Mouse (Mus musculus) erythroblast, adult 5-6 weeks (primary cell): ENCODE measurements around the gene Gm20695. TPM values are rescaled to one million over a fixed set of nuclear protein-coding genes. Genes with fewer than 3 reads are reported as not detected.
A peak's percentile ranks its signal among the peaks of the same experiment; 100 is the strongest.

Source experiments
- ATAC-seq: replicated peaks from 2 replicates; pipeline ENCODE4 v1.8.0; 2016; ENCODE audit warnings: moderate number of reproducible peaks, mild to moderate bottlenecking, moderate TSS enrichment, inconsistent platforms; ENCODE audit not compliant: poor library complexity, low FRiP score, severe bottlenecking
- total RNA-seq, 2 experiments: library from RNA; stranded (forward) in 1 of 2; stranded (reverse) in 1 of 2; fragments of 150-400 nt in 1 of 2; fragments of 200-764, 138-1000 nt in 1 of 2; gene quantifications; 2 replicates each; pipeline versions ENCODE4 v1.2.3 to v1.2.4; 2015 to 2017; ENCODE audit warnings: low replicate concordance in 2 of 2

Gene Gm20695
- total RNA-seq, 2 experiments from 2014 or later = 0.68 TPM; not detected in 1

DNA sequence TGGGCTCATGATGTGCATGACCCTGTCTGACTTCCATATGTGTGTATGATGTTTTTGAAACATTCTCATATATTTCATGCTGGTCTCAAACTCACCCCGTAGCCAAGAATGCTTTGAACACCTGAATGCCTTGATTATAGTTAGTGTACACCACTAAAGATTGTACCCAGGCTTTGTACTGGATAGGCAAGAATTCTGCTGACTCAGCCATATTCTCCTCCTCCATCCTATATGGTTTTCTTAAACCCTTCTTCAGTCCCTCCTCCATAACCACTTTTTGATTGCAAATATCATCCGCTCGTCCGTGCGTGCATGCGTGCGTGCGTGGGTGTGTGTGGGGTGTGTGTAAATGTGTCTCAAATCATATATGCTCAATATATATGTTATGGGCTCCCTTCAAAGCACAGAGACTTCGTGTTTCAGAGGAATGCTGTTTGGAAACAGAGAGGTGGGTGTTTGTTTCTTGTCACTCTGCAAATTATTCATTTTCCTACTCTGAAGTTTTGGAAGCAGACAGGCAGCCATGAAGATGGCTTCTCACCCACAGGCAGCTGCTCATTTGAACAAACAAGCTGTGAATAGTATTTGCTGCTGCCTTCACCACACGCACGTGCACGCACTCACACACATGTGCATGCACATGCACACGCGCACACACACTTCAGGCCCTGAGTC, 7.3 kb downstream of the Gm20695 start:
- no peak for ATAC-seq

DNA sequence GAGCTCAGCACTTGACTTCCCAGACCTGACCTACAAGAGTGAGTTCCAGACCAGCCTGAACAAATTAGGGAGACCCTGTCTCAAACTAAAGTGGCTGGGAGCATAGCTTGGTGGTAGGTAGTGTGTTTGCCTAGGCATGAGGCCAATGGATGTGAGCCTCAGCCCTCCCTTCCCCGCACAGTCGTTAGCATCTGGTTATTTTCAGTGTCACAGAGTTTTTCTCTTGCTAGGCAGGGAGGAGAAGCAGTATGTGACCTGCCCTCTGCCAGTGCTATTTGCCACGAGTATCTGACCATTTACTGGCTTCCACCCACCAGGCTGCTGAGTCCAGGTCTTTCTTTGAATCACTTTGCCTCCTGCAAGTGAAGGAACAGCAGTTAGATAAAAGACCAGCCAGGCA, 9.3 kb downstream of the Gm20695 start:
- ATAC-seq = no peak

DNA sequence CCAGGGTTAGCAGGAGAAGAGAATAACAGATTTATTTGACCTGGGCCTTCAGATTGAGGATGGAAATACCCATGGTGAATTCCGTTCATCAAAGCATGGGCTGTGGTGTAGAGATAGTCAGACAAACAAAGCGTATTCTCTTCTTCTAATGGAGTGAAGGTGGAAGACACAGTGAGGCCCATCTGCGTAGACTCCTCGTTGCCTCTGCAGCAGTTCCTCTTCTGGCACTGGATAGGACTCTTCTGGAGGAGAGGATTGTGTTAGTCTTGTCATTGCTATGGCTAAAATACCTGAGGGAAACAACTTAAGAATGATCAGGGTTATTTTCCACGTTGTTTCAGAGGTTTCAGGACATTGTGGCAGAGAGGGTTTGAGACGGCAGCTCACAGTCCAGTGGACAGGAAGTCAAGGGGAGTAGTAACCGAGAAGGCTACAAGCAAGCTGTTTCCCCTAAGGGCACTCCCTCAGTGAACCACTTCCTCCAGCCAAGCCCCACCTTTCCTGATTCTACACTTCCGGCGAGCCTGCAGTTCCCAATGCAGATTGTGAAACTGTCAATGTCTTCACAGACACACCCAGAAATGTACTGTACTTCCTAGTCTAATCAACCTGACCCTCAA, 10.8 kb downstream of the Gm20695 start:
- no peak for ATAC-seq

DNA sequence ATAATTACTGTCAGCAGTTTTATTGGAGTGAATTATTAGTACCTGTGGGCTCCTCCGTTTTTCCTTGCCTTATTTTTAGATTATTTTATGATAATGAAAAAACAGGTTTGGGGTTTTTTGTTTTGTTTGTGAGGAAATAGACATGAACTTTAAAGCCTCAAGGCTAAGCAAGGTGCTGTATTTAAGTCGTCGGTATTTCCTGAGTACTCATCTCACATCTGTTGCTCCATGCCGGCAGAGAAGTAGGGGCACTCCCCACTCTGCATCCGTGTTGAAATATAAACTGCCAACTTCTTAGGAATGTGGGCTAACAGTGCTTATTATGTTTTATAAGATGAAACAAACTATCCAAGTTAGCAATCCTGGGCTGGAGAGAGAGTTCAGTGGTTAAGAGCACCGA, 11.6 kb downstream of the Gm20695 start:
- no peak for ATAC-seq

DNA sequence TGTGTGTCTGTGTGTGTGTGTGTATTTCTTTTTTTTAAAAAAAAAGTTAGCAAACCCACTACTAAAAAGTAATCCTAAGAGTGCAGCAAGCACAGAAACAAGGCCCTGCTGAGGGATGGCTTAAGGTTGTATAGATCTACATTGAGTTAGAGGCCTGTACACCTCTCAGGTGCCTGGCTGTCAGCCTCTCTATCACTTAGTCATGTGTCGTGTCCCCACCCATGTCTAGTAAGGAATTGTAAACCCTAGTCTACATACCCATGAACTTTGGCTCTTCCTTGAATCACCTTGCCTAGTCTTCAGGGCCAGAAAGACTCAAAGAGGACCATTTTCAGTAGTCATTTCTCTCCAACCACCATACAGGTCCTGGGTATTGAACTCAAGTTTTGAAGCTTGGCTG, 12.1 kb downstream of the Gm20695 start:
- ATAC-seq = no peak

DNA sequence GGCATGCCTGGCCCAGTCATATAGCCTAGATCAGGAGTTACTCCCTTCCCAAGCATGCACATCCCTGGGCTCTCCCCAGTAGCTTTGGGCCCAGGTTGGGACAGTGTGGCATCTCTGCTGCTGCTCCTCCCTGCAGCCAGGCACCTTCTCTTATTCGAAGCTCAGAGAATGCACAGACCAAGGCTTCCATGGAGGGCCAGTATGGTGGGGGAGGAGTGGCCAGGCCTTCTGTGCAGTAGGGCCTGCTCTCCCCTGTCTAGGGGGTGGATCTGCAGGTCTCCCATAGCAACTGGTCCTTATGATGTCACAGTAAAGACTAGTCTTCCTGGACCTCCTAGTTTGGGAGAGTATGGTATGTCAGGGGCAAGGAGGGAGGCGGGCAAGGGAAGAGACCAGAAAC, 23.0 kb downstream of the Gm20695 start:
- ATAC-seq = no peak

DNA sequence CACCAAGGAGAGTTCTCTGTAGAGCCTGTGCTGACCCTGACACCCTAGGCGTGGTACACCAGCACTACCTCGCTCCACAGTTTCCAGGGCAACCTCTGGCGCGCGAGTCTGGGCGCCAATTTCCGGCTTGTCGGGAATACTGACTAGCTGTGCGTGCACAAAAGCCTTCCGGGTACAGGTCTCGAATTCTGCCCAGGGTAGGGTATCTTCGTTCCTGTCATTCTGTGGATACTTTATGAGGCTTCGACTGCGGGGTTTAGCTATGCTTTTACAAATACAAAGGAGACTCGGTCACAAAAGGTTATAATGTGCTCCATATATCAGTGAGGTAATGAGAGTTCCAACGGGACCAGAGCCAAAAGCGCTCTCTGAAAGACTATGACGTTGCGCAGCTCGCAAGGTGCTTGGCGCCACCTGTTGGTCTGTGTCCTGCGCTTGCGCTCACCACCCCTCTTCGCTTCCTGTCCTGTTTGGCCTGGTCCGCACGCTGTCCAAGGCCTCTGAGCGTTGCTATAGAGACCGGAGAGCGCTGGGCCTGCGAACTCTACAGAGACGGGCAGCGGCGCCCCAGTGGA, 24.2 kb downstream of the Gm20695 start, which contains the start of the genes 1700037C18Rik and Cluap1:
TSS of gene 1700037C18Rik (minus strand) at position 153 of the 575 bp plus-strand sequence.
TSS of gene Cluap1 (plus strand) at position 265 of the 575 bp plus-strand sequence.
- ATAC-seq = peak; percentile 96

DNA sequence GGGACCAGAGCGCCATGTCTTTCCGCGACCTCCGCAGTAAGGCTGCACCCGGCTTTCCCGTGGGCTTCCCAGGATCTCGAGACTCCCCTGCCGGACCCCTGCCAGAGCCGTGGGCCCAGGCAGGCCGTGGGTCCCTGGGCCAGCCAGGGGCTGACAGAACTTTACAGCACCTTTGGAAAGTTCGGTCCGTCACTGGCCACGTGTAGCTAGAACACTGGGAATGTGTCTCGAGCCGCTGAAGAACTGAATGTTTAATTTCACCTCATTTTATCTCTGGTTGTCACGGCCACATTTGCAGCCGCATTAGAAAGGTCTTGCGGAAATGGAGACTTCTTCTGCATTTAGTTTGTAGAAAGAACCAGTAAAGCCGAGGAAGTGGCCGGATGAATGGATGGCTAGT, 24.7 kb downstream of the Gm20695 start:
- no peak for ATAC-seq

DNA sequence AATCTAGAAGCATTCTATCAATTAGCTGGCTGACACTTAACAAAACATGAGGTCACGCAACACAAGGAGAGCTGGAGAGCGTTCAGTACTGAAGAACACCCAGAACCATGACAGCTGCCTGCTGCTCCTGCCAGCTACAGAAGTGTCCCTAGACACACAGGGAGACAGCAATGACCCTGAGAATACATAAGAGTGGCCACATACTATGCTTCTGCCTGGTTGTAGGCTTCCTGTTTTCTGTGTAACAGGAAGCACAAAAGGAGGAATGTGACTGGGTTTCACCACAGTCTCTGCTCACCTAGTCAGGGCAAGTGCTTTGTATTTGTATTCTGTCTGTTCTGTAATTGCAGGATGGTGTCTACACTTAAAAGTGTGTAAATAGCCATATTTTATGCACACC, 36.3 kb downstream of the Gm20695 start:
- ATAC-seq = no peak

DNA sequence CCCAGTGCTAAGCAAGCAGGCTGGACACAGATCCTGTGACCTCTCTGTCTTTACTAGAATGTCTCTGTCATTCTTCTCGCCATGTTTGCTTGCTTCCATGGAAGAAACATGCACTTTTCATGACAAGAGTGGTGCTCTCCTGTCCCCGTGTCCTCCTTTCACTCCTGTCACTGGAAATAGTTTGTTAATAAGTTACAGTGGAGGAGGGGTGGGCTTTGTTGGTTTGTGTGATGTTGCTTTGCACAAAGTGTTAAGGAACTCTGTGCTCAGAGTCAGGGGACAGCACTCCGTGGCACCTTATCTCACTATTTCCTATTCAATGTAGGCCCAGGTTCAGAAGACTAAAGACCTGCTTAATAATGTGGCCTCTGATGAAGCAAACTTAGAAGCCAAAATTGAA, 39.1 kb downstream of the Gm20695 start:
- ATAC-seq = no peak

DNA sequence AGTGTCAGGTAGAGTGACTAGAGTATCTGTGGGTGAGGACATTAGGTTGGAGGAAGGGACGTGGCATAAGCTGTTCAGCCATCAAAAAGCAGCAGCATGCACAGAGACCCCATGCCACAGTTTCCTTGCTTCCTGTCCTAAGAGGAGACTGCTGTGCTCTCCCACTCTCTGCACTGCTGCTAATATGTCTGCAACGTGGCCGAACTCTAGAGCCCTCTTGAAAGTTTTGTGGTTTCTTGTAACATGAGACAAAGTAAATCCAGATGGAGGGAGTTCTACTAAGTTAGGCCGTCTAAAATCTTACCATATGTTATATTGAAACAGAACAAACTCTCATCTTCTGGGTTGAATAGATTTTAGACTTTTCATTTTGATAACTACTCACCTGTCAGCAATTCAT, 39.5 kb downstream of the Gm20695 start:
- ATAC-seq = no peak

DNA sequence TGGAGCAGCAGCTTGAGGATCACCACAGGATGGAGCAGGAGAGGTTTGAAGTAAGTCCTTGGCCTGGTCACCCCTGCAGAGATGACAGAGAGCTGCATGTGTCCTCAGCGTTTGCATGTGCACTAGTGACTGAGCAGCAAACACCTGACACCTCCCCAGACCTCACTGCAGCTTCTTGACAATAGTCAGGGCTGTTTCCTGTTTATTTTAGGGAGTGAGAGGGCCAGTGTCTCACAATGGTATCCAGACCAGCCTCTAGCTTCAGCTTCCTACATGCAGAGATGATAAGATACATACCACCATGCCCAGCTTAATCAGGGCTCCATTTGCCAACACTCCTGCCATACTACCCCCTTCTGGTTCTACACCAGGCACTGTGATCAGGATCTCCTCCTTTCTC, 44.1 kb downstream of the Gm20695 start:
- no peak for ATAC-seq

DNA sequence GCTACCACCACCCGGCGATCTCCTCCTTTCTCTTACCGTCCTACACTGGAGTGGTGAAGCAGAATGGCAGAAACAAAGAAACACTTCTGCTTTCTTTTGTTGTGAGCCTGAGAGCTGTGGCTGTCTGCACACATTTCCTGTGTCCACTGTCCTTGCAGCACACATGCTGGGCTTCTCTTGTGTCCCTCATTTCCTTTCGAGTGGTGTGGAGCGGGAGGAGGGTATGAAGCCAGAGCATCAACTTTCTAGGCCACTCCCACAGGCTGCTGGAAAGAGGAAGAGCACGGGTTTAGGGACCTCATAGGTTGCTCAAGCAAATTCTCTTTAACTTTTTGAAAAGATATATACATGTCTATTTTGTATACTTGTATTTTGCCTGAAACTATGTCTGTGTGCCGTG, 44.7 kb downstream of the Gm20695 start:
- no peak for ATAC-seq

DNA sequence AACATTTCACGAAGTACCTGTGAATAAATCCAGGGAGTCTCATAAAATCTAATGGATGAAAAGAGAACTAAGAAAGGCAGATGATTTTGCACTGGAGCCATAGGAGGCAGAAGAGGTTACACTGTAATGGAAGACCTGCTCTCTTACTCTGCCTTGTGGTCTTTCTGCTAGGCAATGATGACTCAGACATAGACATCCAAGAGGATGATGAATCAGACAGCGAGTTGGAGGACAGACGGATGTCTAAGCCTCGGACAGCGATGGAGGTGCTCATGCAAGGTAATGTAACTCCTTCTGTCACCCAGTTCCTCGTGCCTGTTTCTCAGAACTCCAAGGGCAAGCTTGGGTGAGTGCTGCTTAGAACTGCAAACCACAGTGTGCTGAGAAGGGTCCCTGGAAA, 49.1 kb downstream of the Gm20695 start:
- no peak for ATAC-seq

DNA sequence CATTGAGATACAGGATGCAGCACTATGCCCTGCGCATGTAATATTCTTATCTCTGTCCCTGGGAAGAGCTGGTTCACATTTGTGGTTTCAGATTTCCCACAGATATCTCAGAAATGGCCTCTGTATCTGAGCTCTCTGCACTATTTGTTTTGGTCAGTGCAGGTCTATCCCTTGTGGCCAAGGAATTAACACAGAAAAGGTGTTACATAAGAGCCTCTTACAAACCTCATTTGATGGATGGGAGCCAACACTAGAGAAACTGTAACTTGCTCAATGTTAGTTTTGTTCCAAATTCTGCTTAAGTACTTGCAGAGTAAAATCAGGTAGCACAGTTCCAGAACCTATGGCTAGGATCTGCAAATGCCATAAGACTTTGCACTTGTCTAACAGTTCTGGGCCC, 49.6 kb downstream of the Gm20695 start:
- ATAC-seq = no peak

DNA sequence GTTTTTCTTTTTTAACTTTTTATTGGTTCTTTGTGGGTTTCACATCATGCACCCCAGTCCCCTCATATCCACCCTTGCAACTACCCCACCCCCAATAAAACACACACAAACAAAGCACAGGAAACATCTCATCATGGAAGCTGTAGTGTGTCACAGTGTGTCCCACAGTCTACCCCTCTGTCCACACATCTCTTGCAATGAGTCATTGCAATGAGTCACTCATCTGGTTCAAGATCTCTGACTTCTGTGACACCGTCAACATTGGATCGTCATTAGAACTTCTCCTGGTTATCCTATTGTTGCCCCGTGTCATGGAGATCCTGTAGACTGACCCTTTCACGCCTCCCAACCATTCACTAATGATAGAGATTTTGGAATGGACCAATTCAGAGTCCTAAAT, 50.3 kb downstream of the Gm20695 start:
- ATAC-seq = no peak

DNA sequence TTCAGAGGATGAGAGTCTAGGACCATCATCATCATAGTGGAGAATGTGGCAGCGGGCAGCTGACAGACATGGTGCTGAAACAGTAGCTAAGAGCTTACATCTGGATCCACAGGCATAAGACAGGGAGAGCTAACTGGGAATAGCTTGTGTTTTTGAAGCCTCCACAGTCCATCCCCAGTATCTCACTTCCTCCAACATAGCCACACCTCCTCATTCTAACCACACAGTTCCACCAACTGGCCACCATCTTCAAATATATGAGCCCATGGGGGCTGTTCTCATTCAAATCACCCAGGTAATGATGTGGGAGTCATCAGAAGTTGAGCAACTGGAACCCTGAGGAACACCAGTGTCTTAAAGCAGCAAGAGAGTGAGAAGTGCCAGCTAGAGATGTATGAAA, 66.7 kb downstream of the Gm20695 start:
- ATAC-seq = no peak

DNA sequence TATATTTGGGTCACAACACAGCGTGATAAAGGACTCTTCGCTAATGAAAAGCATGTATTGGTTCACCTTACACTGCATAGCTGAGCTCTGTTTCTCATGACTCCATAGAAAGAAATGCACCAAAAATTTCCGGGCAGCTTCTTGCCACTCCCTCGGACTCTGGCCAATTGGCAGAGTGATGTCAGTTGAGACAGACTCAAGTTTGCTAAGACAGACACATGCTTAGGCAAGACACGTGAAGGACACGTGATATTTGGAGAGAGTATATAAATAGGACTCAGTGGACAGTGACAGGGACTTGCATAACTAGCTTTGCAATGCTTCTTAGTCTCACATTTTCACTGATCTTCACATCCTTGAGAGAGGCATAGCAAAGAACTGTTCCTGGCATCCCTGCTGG, 71.9 kb downstream of the Gm20695 start:
- no peak for ATAC-seq

DNA sequence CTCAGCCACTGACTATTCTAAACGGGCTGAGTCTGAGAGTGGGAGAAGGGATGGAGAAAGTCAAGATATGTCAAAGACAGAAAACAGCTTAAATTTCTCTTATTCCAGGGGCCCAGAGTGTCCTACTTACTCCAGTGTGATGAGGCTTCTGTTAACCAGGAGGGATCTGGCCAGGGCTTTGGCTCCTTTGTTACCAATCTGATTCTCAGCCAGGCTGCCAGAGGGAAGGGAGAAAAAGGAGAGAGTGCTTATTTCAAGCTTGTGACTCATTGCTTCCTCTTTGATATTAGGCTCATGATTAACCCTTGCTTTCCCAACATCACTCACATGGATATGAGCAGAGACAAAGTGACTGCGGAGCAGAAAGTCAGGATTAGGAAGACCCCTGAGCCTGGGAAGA, 74.8 kb downstream of the Gm20695 start:
- ATAC-seq = no peak

DNA sequence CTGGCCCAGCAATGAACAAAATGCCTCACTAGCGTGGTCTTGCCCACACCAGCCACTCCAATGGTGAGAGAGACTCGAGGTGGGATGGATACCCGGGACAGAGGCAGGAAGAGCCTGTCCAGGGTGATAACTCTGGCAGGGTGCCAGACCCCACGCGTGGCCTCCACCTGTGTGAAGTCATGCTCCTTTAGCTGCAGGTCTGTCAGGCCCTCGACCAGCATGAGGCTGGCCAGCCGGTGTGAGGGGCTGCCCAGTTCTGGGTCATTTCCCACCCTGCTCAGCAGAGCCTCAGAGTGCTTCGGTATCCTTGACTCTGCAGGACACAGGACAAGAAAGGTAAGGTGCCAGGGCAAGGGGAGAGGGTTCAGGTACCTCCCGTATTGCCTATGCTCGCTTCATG, 80.5 kb downstream of the Gm20695 start:
- ATAC-seq = no peak

DNA sequence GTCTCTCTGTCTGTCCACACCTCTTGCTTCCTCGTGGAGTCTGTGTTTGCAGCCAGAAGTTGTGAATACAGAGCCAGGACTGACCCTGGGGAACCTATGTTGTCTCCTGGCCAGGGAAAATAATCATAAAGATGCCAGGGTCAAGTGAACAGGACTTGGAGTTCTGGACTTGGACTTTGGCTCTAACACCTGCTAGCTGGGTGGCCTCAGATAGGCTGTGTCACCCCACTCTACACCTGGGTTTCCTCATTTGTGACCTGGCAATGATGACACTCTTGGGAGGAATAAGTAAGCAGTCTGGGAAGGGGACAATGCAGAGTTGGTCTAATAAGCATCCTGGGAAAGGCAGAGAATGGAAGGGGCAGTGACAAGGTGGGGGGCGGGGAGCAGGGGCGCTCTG, 81.1 kb downstream of the Gm20695 start:
- ATAC-seq = no peak
